Mouse (Mus musculus) urinary bladder, postnatal 4 days (tissue): ENCODE measurements around the gene Epha3.

Experiments used
- DNase-seq, 2 experiments: peaks; one replicate each; pipeline ENCODE4 v3.0.0; 2021 to 2022; ENCODE audit warnings: low spot score in 2 of 2

The Epha3 gene

DNA sequence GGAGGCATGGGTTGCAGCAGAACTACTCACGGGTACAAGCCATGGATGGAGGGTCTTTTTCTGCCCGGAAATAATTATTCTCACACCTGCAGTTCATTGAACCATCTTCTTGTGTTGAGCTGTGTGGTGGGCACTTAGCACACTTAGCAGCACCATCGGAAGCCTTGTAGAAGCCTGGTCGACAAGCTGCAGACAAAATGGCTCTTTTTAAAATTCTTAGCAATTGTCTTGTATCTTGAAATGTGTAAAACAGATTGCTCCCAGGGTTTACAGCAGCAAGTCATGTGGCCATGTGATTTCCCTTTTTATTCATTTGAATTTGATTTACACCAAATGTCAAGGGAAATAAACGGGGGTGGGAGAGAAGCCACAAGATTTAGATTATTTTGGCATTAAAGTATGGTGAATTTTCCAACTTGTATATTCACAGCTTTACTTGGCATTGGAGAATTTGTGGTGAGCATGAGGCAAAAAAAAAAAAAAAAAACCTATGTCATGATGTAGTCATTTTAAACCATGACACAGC lies 210.5 kb downstream of the Epha3 start:
- no peak for DNase-seq

DNA sequence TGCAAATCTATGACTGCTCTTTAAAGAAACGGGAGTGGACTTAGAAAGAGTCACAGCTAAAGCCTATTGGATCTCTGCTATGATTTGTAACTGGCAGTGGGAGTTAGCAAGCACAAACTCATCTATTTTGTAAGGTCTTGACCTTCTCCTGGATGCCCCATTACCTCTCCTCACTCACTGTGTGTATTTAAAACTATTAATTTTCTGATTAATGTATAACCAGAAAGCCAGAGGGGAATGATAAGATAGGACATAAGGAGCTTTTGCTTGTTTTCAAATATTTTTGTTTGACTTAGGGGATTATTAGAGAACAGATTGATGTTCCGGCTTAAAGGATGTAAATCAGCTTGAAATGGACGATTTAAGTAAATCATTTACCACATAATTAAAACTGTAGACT lies 213.2 kb downstream of the Epha3 start:
- no peak for DNase-seq

DNA sequence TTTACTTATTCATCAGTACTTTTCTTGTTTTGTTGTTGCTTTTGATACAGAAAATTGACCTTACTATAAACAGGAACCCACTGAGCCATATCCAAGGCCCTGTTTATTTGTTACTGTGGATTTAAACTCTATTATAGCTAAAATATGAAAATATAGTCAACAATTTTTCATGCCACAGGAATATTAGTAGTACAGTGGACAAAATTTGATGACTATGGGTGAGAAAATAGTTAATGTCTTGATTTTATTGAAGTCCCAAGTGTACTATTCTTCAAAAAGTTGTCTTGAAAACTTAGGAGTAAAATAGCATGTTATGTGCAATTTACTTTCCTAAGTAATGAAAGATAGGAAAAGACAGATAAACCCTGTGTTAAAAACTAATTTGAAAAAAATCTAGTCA lies 217.4 kb downstream of the Epha3 start:
- no peak for DNase-seq

DNA sequence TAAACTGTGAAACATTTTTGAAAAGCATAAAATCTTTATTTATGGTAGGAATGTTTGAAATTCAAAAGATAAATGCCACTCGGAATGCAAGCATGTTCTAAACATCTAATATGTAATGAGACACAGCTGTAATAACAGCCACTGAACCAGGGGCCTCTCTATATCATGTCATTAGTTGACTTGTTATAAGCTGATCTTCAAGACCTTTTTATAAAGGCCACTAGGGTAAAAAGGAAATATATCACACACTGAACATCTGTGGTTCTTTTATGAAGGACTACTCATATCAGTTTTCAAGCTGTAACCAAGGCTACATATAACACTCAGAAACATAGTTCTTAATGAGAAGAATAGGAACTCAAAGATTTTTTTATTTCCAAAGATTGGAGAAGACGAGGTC lies 221.3 kb downstream of the Epha3 start:
- DNase-seq = no peak

DNA sequence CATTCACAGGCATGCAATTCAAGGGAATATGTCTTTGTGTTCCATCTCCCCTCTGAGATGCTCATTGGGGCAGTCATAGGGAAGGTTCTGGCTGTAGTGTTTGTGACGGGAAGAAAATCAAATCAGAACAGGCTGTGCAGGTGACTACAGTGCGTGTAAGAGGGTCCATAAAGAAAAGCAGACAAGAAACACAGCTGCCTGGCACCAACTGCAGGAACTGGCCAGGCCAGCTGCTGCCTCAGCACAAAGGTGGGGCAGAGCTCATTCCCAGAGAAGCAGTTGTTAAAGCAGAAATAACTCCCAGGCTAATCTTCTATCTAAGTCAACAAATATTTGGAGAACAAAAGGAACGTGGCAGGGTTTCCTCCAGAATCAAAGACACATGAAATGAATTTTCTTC lies 222.4 kb downstream of the Epha3 start:
- no peak for DNase-seq

DNA sequence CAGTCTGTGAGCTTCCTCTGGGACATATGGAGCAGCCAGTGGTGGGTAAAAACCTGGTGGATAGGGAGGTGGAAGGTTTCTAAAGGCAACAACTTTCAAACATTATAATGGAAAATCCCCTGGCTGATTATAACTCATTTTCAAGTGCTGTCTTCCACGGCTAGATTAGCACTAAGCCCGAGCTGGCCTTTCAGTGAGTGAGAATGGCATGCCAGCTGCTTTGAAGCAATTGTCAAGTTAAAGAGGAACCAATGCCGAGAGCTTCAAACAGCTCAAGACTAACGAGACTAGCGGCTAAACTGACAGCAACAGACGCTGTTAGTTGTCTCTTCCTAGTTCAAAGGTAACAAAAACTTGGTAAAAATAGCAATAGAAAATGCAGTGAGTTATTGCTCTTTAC lies 225.3 kb downstream of the Epha3 start:
- no peak for DNase-seq

DNA sequence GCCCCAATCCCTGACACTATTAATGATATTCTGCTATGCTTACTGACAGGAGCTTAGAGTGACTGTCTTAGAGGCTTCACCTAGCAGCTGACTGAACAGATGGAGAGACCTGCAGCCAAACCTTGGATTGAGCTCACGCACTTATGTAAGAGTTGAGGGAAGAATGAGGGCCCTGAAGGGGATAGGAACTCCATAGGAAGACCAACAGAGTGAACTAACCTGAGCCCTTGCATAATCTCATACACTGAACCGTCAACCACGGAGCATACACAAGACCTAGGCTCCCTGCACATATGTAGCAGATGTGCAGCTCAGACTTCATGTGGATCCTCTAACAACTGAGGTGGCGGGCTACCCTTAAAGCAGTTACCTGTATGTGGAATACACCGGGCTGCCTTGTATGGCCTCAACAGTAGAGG lies 230.2 kb downstream of the Epha3 start:
- no peak for DNase-seq

DNA sequence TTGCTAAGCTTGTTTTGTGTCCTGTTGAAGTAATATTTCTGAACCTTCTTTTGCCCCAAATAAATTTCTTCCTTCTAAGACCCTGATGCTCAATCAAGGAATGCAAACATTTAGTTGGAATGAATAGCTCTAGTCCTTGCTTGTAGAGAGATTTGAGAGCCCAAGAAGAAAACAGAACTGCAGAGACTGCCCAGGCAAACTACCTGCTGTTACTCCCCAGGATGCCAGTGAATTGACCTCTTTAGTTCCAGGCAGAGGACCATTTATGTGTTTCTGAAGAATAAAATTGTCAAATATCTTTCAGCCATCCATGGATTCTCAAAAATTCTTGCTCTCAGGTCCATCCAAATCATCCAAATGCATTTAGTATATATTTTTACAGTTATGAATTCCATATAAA lies 238.7 kb downstream of the Epha3 start:
- DNase-seq = no peak

DNA sequence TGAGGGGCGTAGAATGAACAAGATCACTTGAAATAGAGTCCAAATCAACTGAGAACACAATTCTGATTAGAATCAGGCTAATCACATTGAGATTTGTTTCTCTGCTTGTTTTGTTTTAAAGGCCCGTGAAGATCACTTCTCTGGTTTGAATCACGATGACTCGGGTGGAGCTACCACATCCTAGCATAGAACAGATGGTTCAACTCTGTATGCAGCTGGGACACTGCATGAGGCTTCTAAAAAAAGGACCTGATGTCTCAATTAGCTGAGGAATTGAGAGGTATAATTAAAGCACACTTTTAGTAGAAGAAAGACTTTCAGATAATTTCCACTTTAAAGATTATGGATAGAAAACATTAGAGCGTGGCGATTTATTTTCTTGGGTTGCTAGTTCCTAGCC lies 242.1 kb downstream of the Epha3 start:
- DNase-seq = no peak

DNA sequence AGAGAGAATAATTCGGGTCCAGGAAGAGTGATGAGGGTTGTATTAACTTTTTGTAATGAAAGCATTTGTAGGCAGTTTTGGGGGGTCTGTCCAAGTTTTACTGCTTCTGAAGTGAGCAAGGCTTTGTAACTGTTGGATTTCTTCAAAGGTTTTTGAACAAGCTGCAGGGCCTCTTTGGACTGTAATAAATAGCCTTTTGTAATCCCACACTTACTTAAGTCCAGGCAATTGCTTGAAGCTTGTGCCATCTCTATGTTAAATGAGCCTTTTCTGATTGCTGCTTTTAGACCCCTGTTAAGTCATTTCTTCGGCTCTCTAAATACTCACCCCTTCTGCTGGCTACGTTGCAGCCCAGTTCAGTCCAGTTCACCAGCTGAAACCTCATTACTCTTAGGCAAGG lies 248.6 kb downstream of the Epha3 start:
- no peak for DNase-seq

DNA sequence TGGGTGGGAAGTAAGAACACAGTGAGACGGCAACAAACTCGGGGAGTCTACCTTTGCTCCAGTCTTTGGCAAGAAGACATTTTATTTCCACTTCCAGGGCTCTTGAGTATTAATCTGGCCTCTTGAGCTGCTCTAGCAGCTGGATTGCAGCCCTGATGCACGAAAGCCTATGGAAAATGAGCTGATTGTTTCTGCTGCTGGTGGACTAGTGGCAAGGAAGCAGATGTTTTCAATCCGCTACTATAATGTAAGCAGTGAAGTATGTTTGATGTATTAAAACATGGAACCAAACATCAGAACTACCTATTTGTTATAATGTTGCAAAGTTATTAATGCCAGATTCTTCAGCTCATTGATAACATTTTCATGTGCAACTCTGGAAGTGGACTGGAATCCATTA lies 251.0 kb downstream of the Epha3 start:
- DNase-seq = no peak

DNA sequence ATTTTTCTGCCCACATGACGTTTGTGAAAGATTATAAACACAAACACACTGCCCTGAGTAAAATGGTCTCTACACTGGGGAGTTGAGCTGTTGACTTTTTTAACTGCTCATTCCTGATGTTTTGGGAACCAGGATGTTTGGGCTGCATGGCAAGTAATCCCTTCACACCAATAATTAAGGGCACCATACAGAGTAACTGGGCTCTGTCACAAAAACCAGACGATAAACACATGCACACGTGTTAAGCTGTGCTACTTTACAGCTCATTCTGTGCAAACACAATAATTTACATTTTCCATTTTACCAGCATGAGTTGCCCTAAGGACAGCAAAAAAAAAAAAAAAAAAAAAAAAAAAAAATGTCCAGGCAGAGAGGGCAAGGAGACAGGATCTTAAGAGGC lies 263.7 kb downstream of the Epha3 start:
- DNase-seq = no peak

DNA sequence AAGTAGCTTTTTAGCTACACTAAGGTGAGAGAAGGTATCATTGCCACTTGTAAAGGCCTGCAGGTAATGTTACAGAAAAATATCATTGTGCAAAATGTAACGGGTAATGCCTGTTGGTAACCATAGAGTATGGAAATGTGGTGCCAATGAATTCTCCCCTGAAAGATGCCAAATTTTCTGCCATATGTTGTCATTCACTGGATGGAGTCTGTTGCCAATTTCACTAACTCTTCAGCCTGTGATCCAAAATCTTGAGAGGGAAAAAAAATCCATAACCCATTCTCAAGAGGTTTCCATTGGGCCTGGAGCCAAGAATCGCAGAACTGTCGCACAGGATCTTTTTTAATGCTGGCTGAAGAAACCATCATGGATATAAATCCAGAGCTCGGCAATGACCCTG lies 269.3 kb downstream of the Epha3 start:
- no peak for DNase-seq

DNA sequence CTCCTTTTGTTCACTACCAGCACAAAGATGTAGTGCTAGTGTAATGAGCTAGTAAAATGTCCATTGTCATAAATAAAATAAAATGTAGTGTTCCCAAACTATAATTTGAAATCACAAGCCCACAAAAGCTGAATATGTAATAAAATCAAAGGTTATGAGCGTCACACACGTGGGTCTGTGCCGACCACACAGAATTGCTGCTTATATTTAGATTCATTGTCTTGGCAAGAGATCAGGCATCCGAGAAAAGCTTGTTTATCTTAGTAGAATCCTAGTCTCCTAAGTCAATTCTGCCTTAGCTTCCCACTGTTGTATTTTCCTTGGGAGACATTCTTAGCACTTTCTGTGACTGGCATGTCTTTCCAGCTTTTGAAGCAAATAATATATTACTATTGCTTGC lies 294.2 kb downstream of the Epha3 start:
- no peak for DNase-seq

DNA sequence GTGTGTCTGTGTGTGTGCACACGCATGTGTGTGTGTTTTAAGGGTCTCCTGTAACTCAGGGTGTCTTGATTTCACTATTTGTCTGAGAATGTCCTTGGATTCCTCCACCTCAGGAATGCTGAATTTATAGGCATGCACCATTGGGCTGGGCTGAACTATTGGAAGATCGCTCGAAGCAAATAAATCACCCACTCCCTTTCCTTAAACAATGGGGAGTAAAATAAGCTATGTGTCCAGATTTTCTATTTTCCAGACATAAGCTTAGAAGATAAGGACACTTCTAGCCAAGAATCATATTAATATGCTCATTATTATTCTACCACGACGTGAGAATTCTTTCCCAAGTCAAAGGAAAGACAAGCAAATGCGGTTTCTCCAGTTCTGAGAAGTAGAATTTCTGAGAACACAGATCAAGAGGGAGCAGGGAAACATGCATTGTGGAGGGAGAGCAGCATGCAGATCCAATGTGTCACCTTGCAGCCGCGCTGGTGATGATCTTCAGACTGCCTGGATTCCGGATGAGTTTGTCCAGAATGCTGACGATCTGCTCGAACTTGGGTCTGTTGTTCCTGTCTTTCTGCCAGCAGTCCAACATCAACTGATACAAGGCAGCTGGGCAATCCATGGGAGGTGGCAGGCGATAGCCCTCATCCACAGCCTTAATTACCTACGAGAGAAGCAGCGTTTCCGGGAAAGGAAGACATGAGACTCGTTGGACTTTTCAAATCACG lies 297.7 kb downstream of the Epha3 start:
- DNase-seq = peak in 1 of 2 experiments; percentile 24

DNA sequence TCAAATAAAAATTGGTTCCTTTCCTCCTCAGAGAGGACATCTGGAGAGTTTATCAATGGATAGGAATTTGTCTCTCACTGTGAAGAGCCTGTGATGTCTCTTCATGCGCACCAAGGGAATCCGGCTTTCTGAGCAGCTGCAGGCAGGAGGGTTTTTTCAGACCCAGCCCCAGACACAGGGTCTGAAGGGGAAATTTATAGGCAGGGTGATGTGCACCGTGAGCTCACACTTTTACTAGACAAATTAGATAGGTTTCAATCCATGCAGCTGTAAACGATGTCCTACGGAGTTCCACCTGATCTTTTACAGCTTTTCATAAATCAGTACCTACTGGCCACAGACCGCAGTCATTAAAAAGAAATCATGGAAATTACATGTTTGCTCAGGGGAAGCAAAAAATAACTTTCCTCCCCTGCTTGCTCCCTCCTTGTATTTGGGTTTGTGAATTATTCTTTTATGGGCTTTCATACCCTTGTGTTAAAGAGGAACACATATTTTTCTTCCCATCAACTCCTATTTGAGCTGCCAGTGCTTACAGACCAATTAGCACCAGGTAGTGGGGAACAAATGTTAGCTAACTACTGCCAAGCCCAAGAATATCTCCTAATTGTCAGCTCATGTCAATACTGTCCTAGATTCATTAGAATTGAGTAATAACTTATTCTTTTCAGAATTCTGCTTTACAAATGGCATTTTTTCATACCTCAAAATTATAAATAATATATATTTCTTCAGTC lies 307.4 kb downstream of the Epha3 start:
- no peak for DNase-seq

DNA sequence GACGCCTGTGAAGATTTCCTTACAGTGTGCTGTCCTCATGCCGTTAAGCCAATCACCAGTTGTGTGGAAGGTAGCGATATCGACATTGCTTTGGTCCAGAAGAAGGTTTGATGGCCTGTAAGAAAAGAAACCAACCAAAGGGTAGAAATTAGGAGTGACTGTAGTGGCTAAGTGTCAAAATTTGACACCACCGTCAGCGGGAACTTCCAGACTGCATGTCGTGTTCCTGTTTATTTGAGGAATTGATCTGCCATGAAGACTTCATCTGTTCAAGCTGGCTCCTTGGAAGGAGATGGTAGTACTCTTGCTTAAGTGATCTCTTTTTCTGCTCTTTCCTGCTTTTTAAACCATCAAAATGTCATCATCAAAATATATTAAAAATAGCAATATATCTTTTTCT lies 311.4 kb downstream of the Epha3 start:
- no peak for DNase-seq

DNA sequence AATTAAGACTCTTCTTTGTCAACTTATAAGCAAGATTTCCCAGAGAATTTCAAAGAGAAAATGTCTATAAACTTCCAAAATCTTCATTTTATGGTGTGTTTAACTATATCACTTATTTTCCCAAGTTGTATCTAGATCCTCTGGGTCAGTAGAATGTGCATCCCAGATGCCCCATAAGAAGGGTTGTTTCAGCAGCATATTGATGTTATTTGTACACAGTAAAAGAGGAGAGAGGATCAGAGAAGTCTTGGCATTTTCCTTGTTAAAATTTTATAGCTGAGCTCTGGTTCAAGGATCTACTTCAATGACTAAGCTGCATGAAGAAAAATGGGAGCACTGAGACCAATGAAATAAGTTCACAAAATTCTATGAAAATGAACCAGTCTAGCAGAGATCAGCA lies 324.5 kb downstream of the Epha3 start:
- no peak for DNase-seq

DNA sequence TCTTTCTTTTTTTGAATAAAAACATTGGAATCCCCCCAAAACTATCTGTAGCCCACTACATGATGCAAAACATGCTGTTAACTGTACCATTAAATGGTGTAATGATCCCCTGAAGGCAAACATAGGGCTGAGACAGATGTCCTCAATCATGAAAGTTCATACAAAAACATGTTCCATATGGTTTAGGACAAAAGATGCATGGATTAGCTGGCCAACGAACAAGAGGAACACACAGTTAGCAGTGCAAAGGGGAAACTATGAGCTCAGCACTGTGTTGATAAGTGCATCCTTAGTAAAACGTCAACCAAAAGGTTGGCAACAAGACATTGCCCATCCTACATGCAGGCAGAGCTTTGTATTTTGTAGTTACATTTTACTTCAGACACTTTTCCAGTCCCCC lies 335.2 kb downstream of the Epha3 start:
- no peak for DNase-seq

DNA sequence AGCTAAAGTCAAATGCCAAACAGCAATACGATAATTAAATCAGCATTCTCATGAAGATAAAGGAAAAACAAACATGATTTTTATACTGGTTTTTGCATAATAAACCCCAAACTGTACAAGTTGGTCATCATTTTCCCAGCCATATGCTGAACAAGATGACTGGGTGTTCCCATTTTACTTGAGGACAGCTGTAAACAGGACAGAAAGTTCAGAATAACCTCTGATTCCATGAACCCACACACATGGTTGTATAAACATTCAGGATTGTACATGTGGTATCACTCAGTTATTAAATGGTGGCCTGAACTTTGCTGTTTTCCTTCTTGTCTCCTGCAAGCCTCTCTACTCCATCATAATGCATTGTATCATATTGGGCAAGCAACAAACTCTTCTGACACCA lies 346.3 kb downstream of the Epha3 start:
- DNase-seq = no peak

DNA sequence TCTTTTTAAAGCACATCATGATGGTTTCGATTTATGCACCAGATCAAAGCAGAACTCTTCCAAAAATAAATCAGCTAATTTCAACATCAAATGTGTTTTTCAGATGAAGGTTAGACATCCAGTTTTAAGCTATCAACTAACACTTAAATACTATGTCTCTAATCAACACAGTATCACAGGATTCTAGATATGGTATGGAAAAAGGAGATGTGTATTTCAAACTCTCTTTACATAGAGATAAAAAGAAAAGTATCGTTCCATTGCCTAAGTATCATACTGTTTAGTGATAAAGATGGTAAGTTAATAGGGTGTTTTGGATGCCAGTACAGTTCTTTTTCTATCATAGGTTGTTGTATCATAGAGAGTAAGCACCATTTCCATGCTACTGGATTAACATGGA lies 353.9 kb downstream of the Epha3 start:
- no peak for DNase-seq

DNA sequence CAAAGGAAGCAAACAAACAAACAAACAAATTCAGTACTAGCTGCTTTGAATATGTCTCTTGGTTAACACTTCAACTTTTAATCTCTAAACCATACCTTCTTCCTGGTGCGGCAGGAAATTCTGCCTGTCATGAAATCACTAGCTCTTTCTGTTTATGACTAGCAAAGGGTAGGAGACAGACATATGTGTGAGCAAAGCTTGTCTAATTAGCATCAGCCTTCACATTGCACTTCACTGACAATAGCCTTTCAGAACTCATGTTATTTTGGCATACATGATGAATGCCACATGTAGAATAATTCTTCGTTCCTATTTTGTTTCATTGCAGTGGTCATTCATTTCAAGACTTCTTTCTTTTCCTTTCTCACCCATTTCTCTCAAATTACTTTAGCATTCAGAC lies 357.5 kb downstream of the Epha3 start:
- no peak for DNase-seq

DNA sequence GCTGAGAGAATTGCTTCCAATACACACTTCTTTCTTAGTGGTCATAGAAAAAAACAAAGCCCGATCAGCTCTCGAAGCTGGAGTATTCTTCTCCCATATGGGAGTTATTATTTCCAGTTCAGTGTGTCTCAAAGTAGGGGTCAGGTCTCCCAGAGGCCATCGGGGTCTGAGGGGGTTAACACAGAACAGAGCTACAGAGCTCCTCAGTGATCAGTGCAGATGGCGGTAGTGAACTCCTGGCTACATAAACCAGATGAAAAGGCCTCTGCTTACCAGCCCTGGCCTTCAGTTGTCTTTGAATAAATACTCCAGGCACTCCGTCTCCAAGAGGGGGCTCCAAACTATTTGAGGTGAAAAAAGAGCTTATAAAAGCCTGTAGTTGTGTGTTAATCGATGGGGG lies 362.5 kb downstream of the Epha3 start:
- DNase-seq = no peak
